Mouse (Mus musculus) adrenal gland, adult 18-20 months (tissue): ENCODE results near the gene Map6. TPM values are rescaled to one million over a fixed set of nuclear protein-coding genes. Genes with fewer than 3 reads are reported as not detected.

Experiments used
- DNase-seq, 2 experiments: peaks; one replicate each; pipeline ENCODE4 v3.0.0; 2021 to 2022; ENCODE audit warnings: low spot score in 2 of 2
- total RNA-seq, 2 experiments: library from RNA; stranded (reverse); gene quantifications; 1 replicate in 1 of 2; 2 replicates in 1 of 2; pipeline ENCODE4 v1.2.3; 2021

Gene Map6
- total RNA-seq, 2 experiments from 2014 or later, result 6.6 to 10.9 TPM

- DNase-seq, result no peak
Observed at GRCm38 (mm10) chr7:99312671-99313143, 45.5 kb downstream of the Map6 start.

GRCm38 (mm10) chr7:99313253-99313652 is 46.0 kb downstream of the Map6 start:
- no peak for DNase-seq

- no peak for DNase-seq
Observed at GRCm38 (mm10) chr7:99314565-99314964, 47.3 kb downstream of the Map6 start.

- no peak for DNase-seq
Observed at GRCm38 (mm10) chr7:99316207-99316606, 49.0 kb downstream of the Map6 start.

- no peak for DNase-seq
Observed at GRCm38 (mm10) chr7:99317475-99317874, 50.2 kb downstream of the Map6 start.

- peak in 1 of 2 experiments; percentile 30 for DNase-seq
Observed at GRCm38 (mm10) chr7:99320524-99320923, 53.3 kb downstream of the Map6 start.

GRCm38 (mm10) chr7:99322691-99323320 is 55.6 kb downstream of the Map6 start:
- DNase-seq, result no peak

- no peak for DNase-seq
Observed at GRCm38 (mm10) chr7:99323321-99323700, 56.1 kb downstream of the Map6 start.

- no peak for DNase-seq
Observed at GRCm38 (mm10) chr7:99324810-99325209, 57.6 kb downstream of the Map6 start.

- DNase-seq, result no peak
Observed at GRCm38 (mm10) chr7:99326128-99326527, 58.9 kb downstream of the Map6 start.

GRCm38 (mm10) chr7:99328847-99329246 is 61.6 kb downstream of the Map6 start:
- DNase-seq, result no peak

GRCm38 (mm10) chr7:99330012-99330411 is 62.8 kb downstream of the Map6 start:
- no peak for DNase-seq

- DNase-seq, result peak; percentile 90 to 91
Observed at GRCm38 (mm10) chr7:99332774-99333480, 65.7 kb downstream of the Map6 start.

- DNase-seq, result no peak
Observed at GRCm38 (mm10) chr7:99340736-99341135, 73.5 kb downstream of the Map6 start.

GRCm38 (mm10) chr7:99343577-99343976 is 76.3 kb downstream of the Map6 start:
- DNase-seq, result no peak

- DNase-seq, result no peak
Observed at GRCm38 (mm10) chr7:99347268-99347667, 80.0 kb downstream of the Map6 start.

GRCm38 (mm10) chr7:99348883-99349282 is 81.6 kb downstream of the Map6 start:
- DNase-seq, result no peak

- no peak for DNase-seq
Observed at GRCm38 (mm10) chr7:99349782-99350720, 82.8 kb downstream of the Map6 start.

GRCm38 (mm10) chr7:99351104-99351801 is 84.0 kb downstream of the Map6 start:
- peak; percentile 34 to 36 for DNase-seq

- DNase-seq, result peak; percentile 29 to 36
Observed at GRCm38 (mm10) chr7:99351802-99352517, 84.7 kb downstream of the Map6 start.
